Mouse (Mus musculus): Measurements from ENCODE around the gene Cask. TPM values are rescaled to one million over a fixed set of nuclear protein-coding genes. Genes with fewer than 3 reads are reported as not detected.

Cask gene
- total RNA-seq, 2 experiments from 2014 or later, result 0.08 to 7.1 TPM

- ATAC-seq (replicated peaks; ENCODE audit: low FRiP score, poor library complexity, severe bottlenecking), result no peak
These were observed 125.4 kb downstream of the Cask start for GRCm38 (mm10) chrX:13725573-13726403.

DNA sequence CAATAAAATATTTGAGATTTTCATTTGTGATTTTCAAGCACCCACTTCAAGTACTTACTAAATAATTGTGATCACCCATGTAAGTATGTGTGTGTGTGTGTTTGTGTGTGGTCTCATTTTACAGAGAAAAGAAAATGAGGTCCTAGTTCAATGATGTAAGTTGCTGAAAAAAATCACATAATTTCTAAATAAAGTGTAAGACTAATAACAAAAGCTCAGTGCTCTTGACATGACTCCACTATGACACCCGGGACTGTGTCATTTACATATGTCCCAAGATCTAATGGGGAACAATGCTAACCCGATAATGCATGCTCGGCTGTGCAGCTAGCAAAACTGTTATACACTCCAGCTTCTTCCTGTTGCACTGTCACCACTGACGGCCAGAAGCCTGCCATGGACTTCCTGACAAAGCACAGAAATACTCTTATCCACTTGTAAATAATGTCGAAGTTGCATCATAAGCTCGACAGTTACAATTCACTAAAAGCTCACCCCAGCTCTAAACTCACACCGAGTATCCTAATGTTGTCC, 130.8 kb downstream of the Cask start:
- ATAC-seq (replicated peaks; ENCODE audit: low FRiP score, poor library complexity, severe bottlenecking), result no peak

DNA sequence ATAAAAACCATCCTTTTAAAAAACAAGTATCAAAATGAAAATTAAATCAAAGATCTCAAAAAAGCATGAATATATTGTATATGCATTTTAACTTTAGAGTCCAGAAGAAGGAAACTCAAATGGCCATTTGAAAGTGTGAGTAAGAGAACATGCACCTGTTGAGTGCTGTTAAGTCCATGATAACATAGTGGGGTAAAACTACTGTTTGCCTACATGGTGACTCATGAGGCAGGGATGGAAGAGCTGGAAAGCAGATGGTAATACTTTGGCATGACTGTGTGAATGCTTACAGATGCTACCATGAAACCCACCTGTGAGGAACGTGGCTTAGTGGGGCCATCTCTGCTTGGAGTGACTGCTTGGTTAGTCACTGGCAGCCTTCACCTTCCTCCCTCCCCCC, 132.9 kb downstream of the Cask start:
- ATAC-seq (replicated peaks; ENCODE audit: low FRiP score, poor library complexity, severe bottlenecking), result no peak

DNA sequence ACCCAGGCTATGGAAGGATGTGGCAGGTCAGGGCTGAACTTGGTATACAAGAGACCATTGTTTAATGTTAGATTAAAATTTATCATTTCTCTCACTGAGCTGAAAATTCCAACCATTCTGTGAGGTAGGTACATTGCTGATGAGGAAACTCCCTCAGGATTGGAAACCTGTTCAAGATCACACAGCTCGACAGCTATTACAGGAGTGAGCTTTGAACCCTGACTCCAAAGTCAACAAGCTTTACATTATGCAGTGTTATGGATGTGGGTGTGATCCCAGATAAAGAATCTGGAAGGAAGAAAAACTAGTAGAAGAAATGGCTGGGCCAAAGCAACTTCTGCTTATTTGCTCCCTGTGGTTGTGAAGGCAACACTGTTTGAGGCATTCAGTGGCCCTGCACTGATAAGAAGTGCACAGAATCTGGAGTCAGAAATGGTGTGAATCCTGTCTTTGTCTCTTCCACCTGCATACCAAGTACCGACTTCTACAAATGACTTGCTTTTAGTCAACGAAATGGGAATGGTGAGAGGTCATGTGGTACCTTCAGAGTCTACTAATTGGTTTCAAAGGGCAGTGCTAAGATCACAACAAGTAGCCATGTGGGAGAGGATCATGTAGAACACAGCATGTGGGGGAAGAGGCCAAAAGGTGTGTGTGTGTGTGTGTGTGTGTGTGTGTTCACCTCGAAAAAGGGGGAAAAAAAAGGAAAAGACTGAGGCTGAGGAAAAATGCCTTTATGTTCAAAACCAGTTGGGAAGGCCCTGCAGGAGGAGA, 134.2 kb downstream of the Cask start:
- no peak for ATAC-seq (replicated peaks; ENCODE audit: low FRiP score, poor library complexity, severe bottlenecking)

GRCm38 (mm10) chrX:13710174-13710573, 141.0 kb downstream of the Cask start:
- ATAC-seq (replicated peaks; ENCODE audit: low FRiP score, poor library complexity, severe bottlenecking), result no peak

- no peak for ATAC-seq (replicated peaks; ENCODE audit: low FRiP score, poor library complexity, severe bottlenecking)
These were observed 146.1 kb downstream of the Cask start for GRCm38 (mm10) chrX:13705051-13705450.

DNA sequence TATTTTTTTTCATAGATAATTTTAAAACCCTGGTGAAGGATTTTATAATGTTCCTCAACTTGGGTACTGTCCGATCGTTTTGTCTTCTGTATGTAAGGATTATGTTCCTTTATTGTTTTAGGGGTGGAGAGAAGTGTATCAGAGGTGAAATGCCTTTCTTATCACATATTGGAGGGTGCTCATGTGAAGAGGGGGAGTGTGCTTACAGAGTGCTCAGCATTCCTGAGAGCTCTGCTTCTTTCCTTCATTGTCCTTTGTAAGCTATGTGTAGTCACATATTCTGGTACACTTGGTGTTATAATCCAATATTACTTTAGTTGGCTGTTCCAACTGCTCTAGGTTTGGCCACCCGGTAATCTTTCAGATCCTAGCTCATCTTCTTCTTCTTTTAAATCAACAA, 150.5 kb downstream of the Cask start:
- ATAC-seq (replicated peaks; ENCODE audit: low FRiP score, poor library complexity, severe bottlenecking), result no peak

GRCm38 (mm10) chrX:13691865-13692264, 159.3 kb downstream of the Cask start:
- no peak for ATAC-seq (replicated peaks; ENCODE audit: low FRiP score, poor library complexity, severe bottlenecking)

GRCm38 (mm10) chrX:13688356-13688755, 162.8 kb downstream of the Cask start:
- ATAC-seq (replicated peaks; ENCODE audit: low FRiP score, poor library complexity, severe bottlenecking), result no peak

DNA sequence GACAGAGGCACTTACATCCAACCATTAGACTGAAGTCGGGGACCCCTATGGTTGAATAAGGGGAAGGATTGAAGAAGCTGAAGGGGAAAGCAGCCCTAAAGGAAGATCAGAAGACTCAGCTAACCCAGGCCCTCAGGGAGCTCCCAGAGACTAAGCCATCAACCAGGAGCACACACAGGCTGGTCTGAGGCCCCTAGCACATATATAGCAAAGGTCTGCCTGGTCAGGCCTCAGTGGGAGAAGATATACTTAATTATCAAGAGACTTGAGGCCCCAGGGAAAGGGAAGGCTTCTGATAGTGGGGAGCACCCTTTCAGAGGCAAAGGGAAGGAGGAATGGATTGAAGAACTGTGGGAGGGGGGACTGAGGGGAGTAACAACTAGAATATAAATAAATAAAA, 164.6 kb downstream of the Cask start:
- no peak for ATAC-seq (replicated peaks; ENCODE audit: low FRiP score, poor library complexity, severe bottlenecking)

- ATAC-seq (replicated peaks; ENCODE audit: low FRiP score, poor library complexity, severe bottlenecking), result no peak
These were observed 169.4 kb downstream of the Cask start for GRCm38 (mm10) chrX:13681748-13682147.

DNA sequence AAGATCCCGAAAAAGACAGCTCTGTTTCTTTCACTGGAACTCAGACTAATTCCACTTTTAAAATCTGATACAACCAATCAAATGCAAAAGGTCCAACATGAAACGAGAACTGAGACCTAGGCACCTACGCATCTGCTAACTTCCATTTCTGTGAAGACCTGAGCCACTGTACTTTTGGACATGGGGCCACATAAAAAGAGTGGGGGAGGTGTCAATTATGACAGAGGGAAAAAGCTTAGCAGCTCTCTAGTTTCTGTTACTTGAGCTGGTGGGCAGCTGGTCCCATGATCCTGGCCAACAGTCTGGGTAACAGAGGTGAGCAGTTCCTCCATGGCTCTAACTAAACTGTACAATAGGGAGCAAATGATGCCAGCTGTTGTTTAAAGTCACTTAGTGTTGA, 178.2 kb downstream of the Cask start:
- ATAC-seq (replicated peaks; ENCODE audit: low FRiP score, poor library complexity, severe bottlenecking), result no peak

DNA sequence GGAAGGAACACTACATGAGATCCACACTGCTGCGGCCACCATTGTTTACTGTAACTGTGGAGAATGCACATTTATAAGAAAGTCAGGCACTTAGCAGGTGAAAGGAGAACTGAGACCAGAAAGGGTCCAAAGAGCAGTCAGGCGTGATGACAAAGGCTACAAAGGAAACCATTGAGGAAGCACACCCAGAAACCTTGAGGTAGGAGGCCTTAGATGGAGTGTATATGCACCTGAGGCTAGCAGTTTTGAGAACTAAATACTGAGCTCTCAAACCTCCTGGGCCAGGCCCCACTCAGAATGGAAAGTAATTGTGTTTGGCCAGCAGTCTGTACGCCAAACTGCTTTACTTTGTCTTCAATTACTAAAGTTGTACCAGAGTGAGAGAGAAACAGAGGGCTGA, 180.8 kb downstream of the Cask start:
- ATAC-seq (replicated peaks; ENCODE audit: low FRiP score, poor library complexity, severe bottlenecking), result no peak

- ATAC-seq (replicated peaks; ENCODE audit: low FRiP score, poor library complexity, severe bottlenecking), result no peak
These were observed 182.3 kb downstream of the Cask start for GRCm38 (mm10) chrX:13668867-13669266.

DNA sequence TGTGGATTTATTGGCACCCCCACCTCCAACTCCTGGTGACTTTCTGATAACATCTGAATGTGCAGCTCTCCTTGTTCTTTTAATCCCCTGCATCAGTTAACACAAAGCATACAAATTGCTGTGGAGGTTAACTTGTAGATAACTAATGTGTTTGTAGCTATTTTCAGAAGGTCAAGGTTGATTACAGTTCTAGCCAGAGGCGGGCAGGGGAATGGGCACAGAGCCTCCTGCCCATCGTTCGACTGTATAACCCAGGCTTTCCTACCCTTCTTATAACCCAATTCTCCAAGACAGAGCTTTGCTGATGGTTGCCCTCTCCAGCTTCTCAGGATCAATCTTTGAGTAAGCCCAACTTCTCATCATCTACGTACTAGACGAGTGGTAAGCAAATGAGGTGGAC, 190.1 kb downstream of the Cask start, which contains the start of gene Gpr82:
TSS of gene Gpr82 (plus strand) at position 301 of the 400 bp plus-strand sequence.
- ATAC-seq (replicated peaks; ENCODE audit: low FRiP score, poor library complexity, severe bottlenecking), result no peak

- no peak for ATAC-seq (replicated peaks; ENCODE audit: low FRiP score, poor library complexity, severe bottlenecking)
These were observed 191.8 kb downstream of the Cask start for GRCm38 (mm10) chrX:13659201-13659890.

DNA sequence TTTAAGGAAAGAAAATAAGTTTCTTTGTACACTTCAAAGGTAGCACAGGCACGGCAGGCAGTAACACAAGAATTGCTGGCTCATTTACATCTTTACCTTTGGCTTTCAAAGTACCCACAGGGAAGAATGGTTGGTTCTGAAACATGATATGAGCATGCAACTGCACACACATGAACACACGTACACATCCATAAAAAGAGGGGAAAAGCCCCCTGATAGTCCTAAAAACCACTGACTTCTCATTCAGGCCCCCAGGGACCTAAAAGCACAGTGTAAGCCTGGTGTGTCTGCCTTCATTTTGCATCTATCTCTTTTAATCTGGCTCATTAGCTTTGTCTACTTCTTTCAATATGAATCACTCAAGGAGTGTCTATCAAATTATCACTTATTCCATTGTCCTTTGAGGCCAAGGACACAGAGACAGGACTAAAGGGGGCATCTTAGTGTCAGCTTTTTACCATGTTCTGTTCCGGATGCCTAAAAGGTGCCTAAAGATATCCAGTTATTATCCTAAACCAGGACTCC, 192.5 kb downstream of the Cask start:
- no peak for ATAC-seq (replicated peaks; ENCODE audit: low FRiP score, poor library complexity, severe bottlenecking)

DNA sequence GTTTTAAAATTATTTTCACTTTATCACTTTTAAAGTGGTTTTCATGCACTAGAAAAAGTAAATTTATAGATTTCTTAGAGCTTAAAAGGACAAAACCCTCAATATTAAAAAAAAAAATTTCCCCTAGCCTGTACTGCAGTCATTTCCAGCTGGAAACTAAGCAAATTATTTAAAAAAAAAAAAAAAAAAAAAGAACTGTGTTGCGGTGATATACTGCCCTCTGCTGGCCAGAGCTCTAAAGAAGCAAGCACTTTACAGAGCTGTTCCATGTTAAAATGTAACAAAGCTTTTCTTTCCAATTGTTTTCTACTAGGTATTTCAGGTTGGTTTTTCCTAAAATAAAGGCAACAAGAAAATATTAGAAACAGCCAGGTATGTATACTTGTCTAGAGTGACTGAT, 194.4 kb downstream of the Cask start:
- peak; percentile 65; the same call in 1 of the 2 replicates for ATAC-seq (replicated peaks; ENCODE audit: low FRiP score, poor library complexity, severe bottlenecking)

- ATAC-seq (replicated peaks; ENCODE audit: low FRiP score, poor library complexity, severe bottlenecking), result peak; percentile 49; the same call in 1 of the 2 replicates
These were observed 195.3 kb downstream of the Cask start for GRCm38 (mm10) chrX:13655906-13656305.

DNA sequence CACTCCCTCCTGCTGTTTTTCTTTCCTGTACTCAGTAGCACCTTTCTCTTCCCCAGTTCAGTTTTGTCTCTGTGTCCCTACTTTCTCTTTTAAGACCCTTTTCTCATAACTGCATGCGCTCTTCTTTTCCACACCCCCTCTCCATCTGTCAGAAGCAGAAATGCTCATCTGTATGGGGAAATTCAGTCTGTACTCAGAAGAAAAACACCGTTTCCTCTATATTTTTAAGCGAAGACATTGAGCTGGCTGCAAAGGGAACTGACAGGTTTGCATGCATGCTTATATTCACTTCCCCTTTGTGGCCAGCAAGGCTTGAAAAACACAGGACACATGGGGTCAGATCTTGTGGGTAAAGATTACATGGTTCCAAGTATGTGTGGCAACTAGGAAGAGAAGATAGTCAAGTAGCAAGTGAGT, 196.2 kb downstream of the Cask start:
- no peak for ATAC-seq (replicated peaks; ENCODE audit: low FRiP score, poor library complexity, severe bottlenecking)
